Mouse (Mus musculus) E14TG2a.4 (cell line): ENCODE measurements around the gene Adnp.

ENCODE experiments used
- CTCF ChIP-seq: conservative IDR thresholded peaks from 2 replicates; pipeline ENCODE4 v1.5.1; 2014; ENCODE audit warnings: low read length
- NANOG ChIP-seq: IDR thresholded peaks from 2 replicates; pipeline ENCODE4 v1.6.1; 2014; ENCODE audit warnings: borderline replicate concordance, low read length, mixed read lengths
- POU5F1 ChIP-seq: IDR thresholded peaks from 2 replicates; pipeline ENCODE4 v1.6.1; 2014; ENCODE audit warnings: low read length, borderline replicate concordance

DNA sequence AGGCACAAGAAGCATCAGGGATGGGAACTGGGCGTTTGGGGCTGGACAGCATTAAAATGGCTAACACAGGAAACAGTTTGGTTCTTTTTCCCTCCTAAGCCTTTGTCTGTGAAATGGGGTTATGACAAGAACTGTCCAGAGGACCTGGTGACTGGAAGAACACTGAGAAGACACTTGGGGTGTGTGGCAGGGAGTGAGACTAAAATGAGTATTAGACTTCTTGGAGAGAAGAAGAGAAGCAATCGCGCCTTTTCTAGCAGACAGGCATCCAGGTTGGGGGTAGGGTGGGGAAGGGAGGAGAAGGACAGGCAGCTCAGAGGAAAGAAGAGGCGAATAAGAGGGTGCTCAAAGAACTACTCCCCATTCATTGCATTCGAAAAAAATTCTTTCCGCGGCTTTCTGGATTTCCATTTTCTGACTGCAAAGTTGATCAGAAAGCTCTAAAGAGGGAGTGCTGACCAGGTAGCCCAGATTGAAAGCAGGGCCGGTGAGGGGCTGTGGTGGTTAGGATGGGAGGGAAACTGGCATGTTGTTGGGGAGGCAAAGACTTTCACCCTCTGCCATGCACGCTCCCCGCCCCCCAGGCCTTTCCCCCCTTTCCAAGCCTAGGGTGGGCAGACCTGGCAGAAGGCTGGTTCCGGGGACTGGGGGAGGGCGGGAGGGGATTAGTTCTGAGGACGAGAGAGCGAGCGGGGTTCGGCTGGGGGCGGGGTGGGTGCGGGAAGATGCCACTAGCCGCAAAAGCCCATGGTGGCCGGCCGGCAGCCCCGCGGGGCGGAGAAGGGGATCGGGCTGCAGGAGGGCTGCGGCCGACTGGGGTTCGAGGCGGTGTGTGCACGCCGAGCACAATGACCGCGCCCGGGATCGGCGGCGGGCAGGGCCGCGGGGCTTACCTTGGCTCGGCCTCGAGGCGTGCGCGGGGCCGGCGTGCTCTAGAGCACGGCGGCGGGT is 956 bp downstream of the Adnp start:
- TF ChIP-seq CTCF (no peak), POU5F1 (no peak), NANOG (no peak)
